Mouse (Mus musculus) mouse trophoblast stem cell (cell line): ENCODE results near the gene Atg4d.
"Not testable (repeated sequence)": the region's sequence is repeated elsewhere in the genome, so short reads cannot be mapped to it uniquely, and the experiment has no call there.

ENCODE experiments used
- in situ Hi-C, 2 experiments: fragments of 300-500 bp; cut with MseI, MboI; formaldehyde crosslinking; loops; 2 replicates in 1 of 2; 3 replicates in 1 of 2; pipeline ENCODE4 v1.15.1; 2025

Gene Atg4d

DNA sequence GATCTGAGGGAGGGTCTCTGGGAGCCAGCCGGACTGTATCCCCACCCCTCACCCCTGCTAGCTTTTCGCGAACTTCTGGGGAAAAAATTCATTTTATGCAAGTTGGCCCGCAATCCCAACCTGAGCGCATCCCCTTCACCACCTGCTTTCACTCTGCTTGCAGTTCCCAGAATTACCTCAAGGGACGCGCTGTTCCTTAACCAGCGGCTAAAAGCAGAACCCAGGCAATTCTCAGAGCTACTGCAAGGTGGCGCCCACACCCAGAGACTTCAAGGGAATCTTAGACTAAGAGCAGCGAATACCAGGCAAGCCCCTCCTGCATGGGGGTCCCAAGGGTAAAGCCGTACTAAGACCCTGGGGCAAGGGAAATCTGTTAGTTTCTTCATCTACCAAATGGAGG lies 23.8 kb upstream of the Atg4d start:
- in situ Hi-C loops = no loop called here

DNA sequence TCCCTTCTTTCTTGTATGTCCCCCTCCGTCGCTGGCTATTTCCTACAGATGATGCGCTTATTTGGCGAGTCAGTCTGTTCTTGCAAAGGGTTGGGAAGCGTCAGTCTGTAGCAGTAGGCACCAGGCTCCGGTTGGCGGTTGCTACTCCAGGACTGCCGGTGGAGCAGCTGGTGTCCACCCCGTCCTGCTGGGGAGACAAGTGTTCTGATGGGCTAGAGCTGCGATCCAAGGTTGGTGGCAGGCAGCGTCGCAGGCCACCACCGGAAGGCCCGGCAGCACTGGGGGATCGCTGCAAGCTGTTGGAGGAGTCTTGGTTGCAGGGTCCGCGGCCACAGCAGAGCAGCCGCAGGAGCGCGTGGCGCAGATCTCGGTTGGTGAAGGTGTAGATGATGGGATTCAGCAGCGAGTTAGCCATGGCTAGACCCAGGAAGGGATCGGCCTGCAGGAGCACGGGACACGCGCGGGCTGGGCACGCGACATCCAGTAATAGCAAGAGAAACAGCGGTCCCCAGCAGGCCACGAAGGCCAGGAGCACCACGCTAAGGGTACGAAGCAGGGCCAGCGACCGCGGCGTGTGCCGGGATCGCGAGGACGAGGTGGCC lies 21.2 kb upstream of the Atg4d start:
- in situ Hi-C loops = no loop called here

DNA sequence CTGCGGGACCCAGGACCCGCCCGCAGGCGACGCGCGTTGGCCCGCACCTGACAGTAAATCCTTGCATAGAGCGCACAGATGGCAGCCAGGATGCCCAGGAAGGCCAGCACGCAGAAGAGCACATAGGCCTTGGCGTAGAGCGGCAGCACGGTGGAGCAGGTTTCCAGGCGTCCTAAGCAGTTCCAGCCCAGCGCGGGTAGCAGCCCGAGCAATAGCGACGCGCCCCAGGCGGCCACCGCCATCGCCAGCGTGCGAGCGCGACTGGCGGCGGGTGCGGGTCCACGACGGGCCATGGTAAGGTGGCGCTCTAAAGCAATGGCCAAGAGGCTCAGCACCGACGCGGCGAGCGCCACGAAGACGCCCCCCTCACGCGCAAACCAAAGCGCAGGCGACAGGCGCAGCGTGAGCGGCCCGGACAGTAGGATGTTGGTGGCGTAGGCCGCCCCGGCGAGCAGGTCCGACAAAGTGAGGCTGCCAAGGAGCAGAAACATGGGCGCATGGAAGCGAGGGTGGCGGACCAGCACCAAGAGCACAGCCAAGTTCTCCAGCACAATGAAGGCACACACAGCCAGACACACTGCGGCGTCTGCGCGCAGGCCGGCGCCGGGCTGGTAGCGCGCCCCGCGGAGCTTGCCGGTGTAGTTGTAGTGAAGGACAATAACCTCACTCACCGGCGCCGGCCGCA lies 20.5 kb upstream of the Atg4d start:
- in situ Hi-C loops = no loop called here

DNA sequence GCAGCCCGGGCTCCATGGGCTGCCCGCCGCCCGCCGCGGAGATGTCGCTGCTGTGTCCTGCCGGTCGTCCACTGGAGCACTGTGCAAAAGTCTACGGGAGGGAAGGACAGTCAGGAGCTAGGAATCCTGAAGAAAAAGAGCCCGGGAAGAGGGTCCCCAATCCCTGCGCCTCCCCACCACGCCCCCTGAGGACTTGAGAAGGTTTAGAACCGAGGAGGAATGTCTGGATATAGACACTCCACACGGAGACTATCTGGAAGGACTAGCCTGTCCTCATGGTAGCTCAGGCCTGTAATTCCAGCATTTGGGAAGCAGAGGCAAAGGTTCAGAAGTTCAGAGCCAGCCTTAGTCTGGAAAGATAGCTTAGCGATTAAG lies 20.0 kb upstream of the Atg4d start:
- in situ Hi-C loops = no loop called here

DNA sequence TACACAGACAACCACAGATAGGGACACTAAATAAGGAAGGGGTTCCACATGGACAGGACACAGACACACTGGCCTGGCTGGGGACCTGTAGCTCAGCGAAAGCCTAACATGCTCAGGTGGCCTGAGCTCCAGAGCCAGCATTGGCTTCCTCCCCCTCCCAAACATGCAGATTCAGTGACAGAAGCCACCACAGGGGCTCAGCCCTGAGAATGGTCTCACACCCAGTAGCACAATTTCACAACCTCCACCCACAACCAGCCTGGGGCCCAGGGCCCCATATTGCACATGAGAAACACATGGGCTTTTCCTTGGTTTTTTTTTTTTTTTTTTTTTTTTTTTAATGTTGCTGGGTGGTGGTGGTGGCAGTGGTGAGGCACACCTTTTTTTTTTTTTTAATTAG lies 18.8 kb upstream of the Atg4d start:
- in situ Hi-C loops = no loop called here

DNA sequence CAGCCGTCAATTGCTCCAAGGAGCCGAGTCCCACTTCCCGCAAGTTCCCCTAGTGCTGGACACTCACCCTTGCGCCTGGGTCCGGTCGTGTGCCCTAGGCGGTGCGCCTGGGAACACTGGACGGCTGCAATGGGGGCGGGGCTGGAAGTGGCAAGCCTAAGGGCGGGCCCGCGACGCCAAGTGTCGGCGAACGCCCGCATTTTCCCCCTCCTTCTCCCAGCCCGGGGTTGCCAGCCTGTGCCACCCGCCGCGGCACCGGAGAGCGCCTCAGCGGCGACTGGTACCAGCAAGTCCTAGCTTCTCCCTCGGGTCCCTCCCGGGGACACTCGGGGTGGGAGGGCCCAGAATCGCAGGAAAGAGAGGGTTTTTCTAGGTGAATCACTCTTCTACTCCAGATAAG lies 16.8 kb upstream of the Atg4d start, which contains the start of gene S1pr5:
TSS of gene S1pr5 (minus strand) at position 118 of the 400 bp plus-strand sequence.
- in situ Hi-C loops = no loop called here

DNA sequence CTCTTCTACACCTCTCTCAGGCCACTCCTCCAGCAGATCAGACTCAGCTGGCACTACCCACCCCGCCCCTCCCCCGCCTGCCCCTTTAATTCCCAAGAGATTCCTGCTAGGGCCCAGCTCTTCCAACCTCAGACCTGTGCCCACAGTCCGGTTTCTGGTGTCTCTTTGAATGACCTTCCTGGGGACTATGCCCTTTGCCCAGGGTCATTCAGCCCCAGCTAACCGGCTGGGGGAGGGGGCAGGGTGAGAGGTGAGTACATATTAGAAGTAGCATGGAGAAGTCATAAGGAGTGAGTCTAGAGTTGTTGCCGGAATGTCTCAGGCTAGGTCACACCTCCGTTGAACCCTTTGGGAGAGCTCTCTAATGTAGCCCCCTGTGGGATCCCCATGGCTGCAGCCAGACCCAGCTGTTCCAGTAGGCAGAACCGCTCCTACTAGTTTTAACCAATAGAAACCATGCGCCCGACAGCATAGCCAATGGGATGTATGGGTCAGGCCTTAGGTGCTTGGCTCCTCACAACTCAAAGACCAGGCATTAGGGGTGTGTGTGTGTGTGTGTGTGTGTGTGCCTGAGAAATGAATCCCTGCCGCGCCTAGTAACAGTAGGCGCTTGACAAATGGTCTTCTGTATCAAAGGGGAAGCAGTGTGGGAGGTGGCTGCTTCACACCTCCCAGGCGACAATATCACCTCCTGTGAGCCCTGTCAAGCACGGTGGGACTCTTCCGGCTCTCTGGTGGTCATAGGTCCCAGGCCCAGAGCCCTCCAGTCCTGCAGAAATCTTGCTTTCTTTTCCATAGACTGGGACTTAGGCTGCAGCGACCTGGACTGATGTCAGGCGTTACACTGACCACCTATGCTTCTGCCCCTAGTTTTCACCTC lies 15.2 kb upstream of the Atg4d start:
- in situ Hi-C loops = no loop called here

DNA sequence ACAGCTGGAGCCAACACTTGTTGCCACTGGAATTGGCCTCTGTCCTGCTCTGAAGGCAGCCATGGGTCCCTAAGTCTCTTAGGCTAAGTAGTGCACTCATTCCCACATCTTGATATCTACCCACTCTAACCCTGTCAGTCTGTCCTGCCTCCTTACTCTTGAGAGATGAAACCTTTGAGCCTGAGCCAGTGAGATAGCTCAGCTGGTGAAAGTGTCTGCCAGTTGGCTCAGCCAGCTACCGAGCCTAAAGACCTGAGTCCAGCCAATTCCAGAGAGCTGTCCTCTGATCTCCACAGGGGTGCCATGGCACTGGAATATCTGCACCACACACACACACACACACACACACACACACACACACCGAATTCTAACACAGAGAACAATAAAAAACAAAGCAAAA lies 14.6 kb upstream of the Atg4d start:
- in situ Hi-C loops = no loop called here

DNA sequence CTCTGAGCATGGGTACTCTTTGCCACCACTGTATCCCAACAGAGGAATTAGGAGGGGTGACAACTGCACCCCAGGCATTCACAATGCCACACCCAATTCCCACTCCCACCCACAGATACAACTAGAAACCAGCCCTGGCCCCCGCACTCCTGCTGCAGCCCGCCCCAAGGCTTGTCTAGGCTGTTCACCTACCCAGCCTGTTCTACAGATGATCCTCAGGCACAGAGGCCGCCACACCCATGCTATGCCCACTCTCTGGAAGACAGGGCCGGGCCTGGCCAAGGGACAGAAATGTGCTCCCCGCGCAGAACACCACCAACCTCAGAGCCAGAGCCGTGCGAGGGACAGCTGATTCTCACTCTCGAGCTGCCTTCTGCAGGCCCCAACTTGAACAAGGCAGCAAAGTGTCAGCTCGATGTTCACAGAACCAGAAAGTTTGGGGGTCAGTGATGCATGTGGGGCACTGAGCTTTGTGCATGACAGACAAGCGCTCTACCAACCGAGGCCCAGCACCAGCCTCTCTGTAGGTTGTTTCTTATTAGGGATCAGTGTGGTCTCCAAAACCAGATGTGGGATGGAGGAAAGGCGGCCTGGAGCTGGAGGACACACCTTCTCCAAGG lies 13.9 kb upstream of the Atg4d start:
- in situ Hi-C loops = no loop called here

DNA sequence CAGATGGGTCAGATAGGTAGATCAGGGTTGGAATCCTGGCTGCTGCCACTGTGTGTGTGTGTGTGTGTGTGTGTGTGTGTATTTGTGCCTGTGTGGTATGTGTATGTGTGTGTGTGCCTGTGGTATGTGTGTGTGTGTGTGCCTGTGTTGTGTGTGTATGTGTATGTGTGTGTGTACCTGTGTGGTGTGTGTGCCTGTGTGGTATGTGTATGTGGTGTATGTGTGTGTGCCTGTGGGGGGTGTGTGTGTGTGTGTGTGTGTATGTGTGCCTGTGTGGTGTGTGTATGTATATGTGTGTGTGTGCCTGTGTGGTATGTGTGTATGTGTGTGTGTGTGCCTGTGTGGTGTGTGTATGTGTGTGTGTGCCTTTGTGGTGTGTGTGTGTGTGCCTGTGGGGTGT lies 10.4 kb upstream of the Atg4d start:
- in situ Hi-C loops = no loop called here

DNA sequence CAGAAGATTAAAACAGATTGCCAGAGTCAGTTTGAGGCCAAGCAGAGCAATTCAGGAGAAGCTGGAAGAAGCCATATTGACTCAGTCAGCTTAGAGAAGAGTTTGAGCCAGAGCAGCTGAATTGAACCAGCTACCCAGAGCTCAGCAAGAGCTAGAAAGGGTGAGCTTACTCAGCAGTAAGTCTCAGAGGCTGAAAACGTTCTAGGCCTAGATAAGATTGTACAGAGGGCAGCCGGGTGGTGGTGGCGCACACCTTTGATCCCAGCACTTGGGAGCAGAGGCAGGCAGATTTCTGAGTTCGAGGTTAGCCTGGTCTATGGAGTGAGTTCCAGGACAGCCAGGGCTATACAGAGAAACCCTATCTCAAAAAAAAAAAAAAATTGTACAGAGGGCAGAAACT lies 8.7 kb upstream of the Atg4d start:
- in situ Hi-C loops = not testable (repeated sequence)

DNA sequence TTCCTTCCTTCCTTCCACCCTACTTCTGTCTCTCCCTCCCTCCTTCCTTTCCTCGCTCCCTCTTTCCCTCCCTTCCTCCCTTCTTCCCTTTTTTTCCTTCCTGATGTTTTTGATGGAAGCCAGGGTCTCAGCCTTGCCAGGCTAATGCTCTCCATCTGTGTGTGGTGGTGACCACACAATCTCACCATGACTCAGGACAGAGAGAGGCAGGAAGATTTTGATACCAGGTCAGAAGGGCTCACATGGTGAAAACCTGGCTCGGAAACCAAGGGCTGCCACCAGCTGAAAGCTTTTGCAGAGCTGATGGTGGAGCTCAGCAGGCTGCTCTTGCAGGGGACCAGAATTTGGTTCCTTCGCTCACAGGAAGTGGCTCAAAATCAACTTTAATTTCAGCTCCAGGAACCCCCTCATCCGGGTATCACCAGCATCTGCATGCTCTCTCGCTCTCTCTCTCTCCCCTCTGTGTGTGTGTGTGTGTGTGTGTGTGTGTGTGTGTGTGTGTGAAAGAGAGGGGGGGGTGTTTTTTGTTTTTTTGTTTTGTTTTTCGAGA lies 4.5 kb upstream of the Atg4d start:
- in situ Hi-C loops = no loop called here

DNA sequence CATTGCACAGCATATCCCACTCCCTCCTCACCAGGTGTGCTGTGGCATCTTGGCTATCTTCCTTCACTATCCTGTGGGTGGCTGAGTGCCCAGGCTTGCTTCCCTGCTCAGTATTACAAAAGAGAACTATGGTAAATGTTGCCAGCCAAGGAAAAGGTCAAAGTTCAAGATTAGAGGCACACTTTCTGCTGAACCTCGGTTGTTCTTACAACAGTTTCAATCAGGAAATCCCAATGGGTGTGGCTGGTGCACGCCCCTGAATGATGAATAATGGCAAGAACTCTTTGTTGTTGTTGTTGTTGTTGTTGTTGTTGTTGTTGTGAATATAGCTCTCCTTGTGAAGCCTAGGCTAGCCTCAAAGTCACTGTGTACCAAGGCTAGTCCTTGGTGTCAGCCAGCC lies 3.3 kb upstream of the Atg4d start:
- in situ Hi-C loops = no loop called here

DNA sequence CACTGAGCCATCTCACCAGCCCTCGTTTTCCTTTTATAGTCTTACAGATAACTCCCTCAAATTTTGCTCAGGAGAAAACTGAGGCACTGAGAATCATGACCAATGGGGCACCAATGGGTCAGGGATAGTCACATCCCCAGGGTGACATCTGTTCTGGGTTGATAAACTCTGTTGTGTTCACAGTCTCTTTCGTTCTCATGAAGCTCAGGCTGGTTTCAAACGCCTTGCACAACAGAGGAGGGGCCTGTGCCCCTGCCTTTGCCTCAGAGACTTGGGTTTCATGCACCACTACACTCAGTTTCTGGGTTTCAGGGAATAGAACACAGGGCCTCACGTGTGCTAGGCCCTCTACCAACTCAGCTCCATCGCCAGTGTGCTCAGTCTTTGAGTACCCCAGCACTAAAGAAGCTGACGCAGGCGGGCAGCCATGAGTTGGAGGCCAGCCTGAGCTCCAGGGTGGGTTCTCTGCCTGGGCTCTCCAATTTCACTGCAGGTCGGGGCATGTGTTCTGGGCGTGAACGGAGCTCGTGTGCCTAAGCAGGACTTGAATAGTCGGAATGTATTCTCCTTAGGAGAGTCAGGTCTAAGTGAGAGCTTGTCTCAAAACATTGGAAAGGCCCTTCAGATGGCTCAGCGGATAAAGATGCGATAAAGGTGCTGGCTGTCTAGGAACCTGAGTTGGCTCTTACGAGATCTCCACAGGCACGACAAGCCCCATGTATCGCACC lies 657 bp upstream of the Atg4d start:
- in situ Hi-C loops = no loop called here

DNA sequence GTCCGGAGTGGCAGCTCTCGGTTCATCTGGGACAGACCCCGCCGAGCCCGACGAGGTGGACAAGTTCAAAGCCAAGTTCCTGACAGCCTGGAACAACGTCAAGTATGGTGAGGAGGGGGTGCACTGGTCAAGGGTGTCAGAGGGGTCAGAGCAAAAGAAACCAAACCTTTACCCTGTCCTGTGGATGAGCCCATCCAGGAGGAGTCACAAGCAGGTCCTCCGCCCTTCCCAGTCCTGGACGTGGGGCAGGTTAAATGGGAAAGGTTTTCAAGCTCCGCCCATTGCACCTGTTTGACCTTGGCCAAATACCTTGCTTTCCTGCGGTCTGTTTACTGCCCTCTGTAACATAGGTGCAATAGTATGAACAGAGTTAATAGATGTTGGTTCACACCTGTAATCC lies 518 bp downstream of the Atg4d start:
- in situ Hi-C loops = no loop called here

DNA sequence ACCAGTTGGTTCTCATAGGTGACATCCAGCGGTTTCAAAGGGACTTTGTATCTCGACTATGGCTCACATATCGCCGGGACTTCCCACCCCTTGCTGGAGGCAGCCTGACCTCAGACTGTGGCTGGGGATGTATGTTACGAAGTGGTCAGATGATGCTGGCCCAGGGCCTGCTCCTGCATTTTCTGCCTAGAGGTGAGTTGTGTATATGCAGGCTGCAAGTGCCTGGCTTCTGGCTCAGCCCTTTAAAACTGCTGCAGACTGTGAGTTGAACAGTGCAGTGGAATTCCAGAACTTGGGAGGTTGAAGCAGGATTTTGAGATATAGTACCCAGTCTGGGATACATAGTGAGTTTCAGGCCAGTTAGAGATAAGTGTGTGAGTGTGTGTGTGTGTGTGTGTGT lies 1.8 kb downstream of the Atg4d start:
- in situ Hi-C loops = no loop called here

DNA sequence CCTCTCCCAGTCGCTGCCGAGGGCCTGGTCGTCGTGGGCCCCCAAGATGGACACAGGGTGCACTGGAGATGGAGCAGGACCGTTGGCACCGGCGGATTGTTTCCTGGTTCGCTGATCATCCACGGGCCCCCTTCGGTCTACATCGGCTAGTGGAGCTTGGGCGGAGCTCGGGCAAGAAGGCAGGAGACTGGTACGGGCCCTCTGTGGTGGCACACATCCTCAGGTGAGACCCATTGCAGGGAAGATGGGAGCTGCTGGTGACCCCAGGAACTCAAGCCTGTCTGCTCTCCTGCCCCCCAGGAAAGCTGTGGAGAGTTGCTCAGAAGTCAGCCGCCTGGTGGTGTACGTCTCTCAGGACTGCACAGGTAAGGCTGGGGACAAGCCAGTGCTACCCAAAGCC lies 3.2 kb downstream of the Atg4d start:
- in situ Hi-C loops = no loop called here

DNA sequence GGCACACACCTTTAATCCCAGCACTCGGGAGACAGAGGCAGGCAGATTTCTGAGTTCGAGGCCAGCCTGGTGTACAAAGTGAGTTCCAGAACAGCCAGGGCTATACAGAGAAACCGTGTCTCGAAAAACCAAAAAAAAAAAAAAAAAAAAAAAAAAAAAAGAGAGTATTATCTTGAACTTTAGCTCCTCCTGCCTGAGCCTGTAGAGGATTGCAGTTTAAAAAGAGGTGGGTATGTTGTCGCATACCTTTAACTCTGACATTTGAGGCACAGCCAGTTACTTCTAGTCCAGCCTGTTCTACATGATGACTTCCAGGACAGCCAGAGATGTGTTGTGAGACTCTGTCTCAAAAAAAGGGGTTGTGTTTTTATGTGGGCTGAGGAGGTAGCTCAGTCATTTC lies 4.5 kb downstream of the Atg4d start:
- in situ Hi-C loops = not testable (repeated sequence)

DNA sequence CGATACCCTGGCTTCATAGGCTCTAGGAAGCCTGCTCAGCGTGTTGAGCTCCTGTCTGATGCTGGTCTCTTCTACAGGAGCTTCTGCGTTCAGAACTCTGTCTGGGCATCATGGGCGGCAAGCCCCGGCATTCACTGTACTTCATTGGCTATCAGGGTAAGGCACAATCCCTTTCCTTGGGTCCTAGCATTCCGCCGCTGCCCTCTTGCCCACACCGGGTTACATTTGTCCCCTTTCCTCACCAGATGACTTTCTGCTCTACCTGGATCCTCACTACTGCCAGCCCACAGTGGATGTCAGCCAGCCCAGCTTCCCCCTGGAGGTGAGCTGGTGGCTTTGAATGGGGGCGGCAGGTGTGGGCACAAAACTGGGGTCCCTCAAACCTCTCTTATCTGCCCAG lies 7.3 kb downstream of the Atg4d start:
- in situ Hi-C loops = no loop called here

DNA sequence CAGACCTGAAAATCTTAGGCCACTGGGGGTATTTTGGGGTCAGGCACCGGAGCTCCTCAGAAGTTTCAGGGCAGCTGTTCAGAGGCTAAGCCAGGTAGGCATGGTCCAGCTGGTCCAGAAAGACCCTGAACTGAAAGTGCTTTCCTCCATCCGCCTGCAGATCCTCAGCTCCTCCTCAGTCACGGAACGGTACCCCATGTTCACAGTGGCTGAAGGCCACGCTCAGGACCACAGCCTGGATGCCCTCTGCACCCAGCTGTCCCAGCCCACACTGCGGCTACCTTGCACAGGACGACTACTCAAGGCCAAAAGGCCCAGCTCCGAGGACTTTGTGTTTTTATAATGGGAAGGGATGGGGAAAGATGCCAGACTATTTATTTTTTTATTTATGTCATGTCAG lies 8.0 kb downstream of the Atg4d start:
- in situ Hi-C loops = no loop called here

DNA sequence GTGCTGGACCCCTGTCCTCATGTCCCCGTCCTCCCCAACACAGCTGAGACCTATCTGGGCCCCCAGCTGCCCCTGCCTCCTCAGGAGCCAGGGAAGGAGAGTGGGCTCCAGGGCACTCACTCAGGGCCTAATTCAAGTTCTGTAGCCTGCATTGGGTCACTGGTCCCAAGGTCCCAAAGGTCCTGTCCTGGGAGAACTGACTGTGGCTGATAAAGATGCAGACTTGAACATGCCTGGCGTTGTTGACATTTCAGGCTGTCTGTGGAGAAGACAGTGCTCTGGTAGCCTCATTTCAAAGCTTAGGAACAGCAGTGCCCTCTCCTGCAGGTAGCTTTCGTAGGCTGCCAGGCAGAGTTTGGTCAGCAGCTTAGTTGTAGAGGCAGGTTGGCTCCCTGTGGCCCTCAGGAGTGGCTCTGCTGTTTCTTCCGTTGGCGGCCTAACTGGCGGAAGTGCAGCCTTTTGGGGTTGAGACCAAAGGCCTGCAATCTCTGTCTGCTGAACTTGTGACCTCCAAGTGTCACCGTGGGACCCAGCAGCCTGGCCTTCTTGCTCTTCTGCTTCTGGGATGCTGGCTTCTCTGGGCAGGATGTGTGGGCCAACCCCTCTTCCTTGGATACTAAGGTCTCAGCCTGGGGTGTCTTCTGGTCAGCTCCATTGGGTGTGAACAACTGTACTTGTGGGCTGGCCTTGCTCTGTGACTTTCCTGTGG lies 8.6 kb downstream of the Atg4d start:
- in situ Hi-C loops = no loop called here
